In genomic region chr5:144767911-144768841, GRCm38 (mm10) we compare ENCODE assay signal across 8 mouse cellular contexts. TPM values are rescaled to one million over a fixed set of nuclear protein-coding genes. Genes with fewer than 3 reads are reported as not detected.
DNase-seq lines count a peak whose midpoint lies in the region; ATAC-seq lines count a peak whose summit lies in the region.

No protein-coding gene starts in this region.

- H3K27ac ChIP-seq in embryonic facial prominence, embryonic 14.5 days (replicated peaks; ENCODE audit: low read depth, low read length) = peak overlapping the region; percentile 97
- H3K27ac ChIP-seq in kidney, embryonic 14.5 days (ENCODE audit: low read depth, low read length) = peak overlapping the region; percentile 96
- peak overlapping the region; percentile 99 for H3K27ac ChIP-seq in limb, embryonic 15.5 days

- H3K36me3 ChIP-seq in embryonic facial prominence, embryonic 14.5 days (ENCODE audit: control insufficient read depth, insufficient read depth, low read length) = peaks cover 21% of the 10 kb centered on the region
- H3K36me3 ChIP-seq in kidney, embryonic 14.5 days (ENCODE audit: control insufficient read depth, insufficient read depth, low read length) = peaks cover 18% of the 10 kb centered on the region
- peaks cover 28% of the 10 kb centered on the region for H3K36me3 ChIP-seq in limb, embryonic 15.5 days

- H3K9ac ChIP-seq in embryonic facial prominence, embryonic 14.5 days (ENCODE audit: low read depth, low read length) = peak overlapping the region; percentile 97
- H3K9ac ChIP-seq in kidney, embryonic 14.5 days (ENCODE audit: low read depth, low read length) = peak overlapping the region; percentile 97
- H3K9ac ChIP-seq in limb, embryonic 15.5 days = peak overlapping the region; percentile 94

- peak; percentile 94 for ATAC-seq in embryonic facial prominence, embryonic 14.5 days (ENCODE audit: low read depth)
- peak; percentile 94 for ATAC-seq in kidney, embryonic 14.5 days (ENCODE audit: low FRiP score, low TSS enrichment)
- ATAC-seq in limb, embryonic 15.5 days (ENCODE audit: insufficient number of reproducible peaks, low FRiP score, low TSS enrichment, low read depth) = peak; percentile 93

- H3K4me1 ChIP-seq in embryonic facial prominence, embryonic 14.5 days (ENCODE audit: control insufficient read depth, insufficient read depth, low read length) = peaks cover 6% of the 10 kb centered on the region; the same call in 1 of the 2 replicates
- H3K4me1 ChIP-seq in kidney, embryonic 14.5 days (ENCODE audit: control insufficient read depth, insufficient read depth, low read length) = peaks cover 6% of the 10 kb centered on the region
- H3K4me1 ChIP-seq in limb, embryonic 15.5 days = peaks cover 9% of the 10 kb centered on the region

- H3K4me2 ChIP-seq in embryonic facial prominence, embryonic 14.5 days (ENCODE audit: low read depth, low read length) = peak overlapping the region; percentile 65
- peak overlapping the region; percentile 61 for H3K4me2 ChIP-seq in kidney, embryonic 14.5 days (replicated peaks; ENCODE audit: low read depth, low read length)
- peak overlapping the region; percentile 70 for H3K4me2 ChIP-seq in limb, embryonic 15.5 days

- peak overlapping the region; percentile 96 for H3K4me3 ChIP-seq in embryonic facial prominence, embryonic 14.5 days (ENCODE audit: low read depth, low read length)
- peak overlapping the region; percentile 95 for H3K4me3 ChIP-seq in kidney, embryonic 14.5 days (ENCODE audit: low read length)
- peak overlapping the region; percentile 98 for H3K4me3 ChIP-seq in limb, embryonic 15.5 days

- DNase-seq in 3T3-L1 (ENCODE audit: low read depth, low spot score) = peak; percentile 88
- peak; percentile 82 to 84 for DNase-seq in adrenal gland, postnatal 4 days (ENCODE audit: low spot score in 2 of 2)
- peak; percentile 96 for DNase-seq in embryonic facial prominence, embryonic 14.5 days (ENCODE audit: low spot score)
- peak; percentile 85 to 88 for DNase-seq in heart, adult 9 months (ENCODE audit: low spot score in 2 of 2)
- DNase-seq in monocyte, adult 2 months (ENCODE audit: low read depth in 1 of 2, low spot score in 2 of 2) = peak; percentile 45 to 85
- DNase-seq in spleen, postnatal 36 days (ENCODE audit: low spot score in 2 of 2) = peak; percentile 86 to 88

- WGBS in embryonic facial prominence, embryonic 14.5 days = 0% methylated on average over 40 of the region's 92 CpGs
- WGBS in kidney, embryonic 14.5 days = under 1% methylated on average over 86 of the region's 92 CpGs
- WGBS in limb, embryonic 15.5 days = under 1% methylated on average over 92 of the region's 92 CpGs

- no peaks in the 10 kb centered on the region for H3K27me3 ChIP-seq in embryonic facial prominence, embryonic 14.5 days (replicated peaks; ENCODE audit: control insufficient read depth, insufficient read depth, low read length)
- no peaks in the 10 kb centered on the region for H3K27me3 ChIP-seq in kidney, embryonic 14.5 days (ENCODE audit: control insufficient read depth, insufficient read depth, low read length)
- no peaks in the 10 kb centered on the region for H3K27me3 ChIP-seq in limb, embryonic 15.5 days

- no peaks in the 10 kb centered on the region for H3K9me3 ChIP-seq in embryonic facial prominence, embryonic 14.5 days (ENCODE audit: control insufficient read depth, low read length)
- no peaks in the 10 kb centered on the region for H3K9me3 ChIP-seq in kidney, embryonic 14.5 days (ENCODE audit: control insufficient read depth, low read length)
- no peaks in the 10 kb centered on the region for H3K9me3 ChIP-seq in limb, embryonic 15.5 days

RNA-seq across cellular contexts. Expression of gene Trrap, which starts 0.6 kb away (rescaled TPM):
- total RNA-seq in adrenal gland, postnatal 4 days (2021) = 100 to 1,000 TPM; 141 to 154 TPM
- polyA plus RNA-seq in embryonic facial prominence, embryonic 14.5 days (2014; fragmentation: Nextera tagmentation; extraction: Ambion mirVana) = 68.8 and 75.4 TPM in 2 replicates
- polyA plus RNA-seq in kidney, embryonic 14.5 days (2014; fragmentation: Nextera tagmentation; extraction: Ambion mirVana) = 73.2 and 110 TPM in 2 replicates
- 52.5 and 59.5 TPM in 2 replicates for polyA plus RNA-seq in limb, embryonic 15.5 days (2015; fragmentation: Nextera tagmentation; extraction: Ambion mirVana)

RNA-seq across cellular contexts. Expression of gene Tmem130, which starts 6.6 kb away (rescaled TPM):
- total RNA-seq in adrenal gland, postnatal 4 days (2021) = 10 to 100 TPM; 41.6 to 49.1 TPM
- 2.5 and 2.7 TPM in 2 replicates for polyA plus RNA-seq in embryonic facial prominence, embryonic 14.5 days (2014; fragmentation: Nextera tagmentation; extraction: Ambion mirVana)
- 0.12 and 0.24 TPM in 2 replicates for polyA plus RNA-seq in kidney, embryonic 14.5 days (2014; fragmentation: Nextera tagmentation; extraction: Ambion mirVana)
- 0.30 and 0.87 TPM in 2 replicates for polyA plus RNA-seq in limb, embryonic 15.5 days (2015; fragmentation: Nextera tagmentation; extraction: Ambion mirVana)

Comparison
In these comparisons a context has a peak if more than half of its experiments do, and no peak if none do; other contexts are left out.
1. Peak in every context shown above with its lines: DNase-seq, ATAC-seq, H3K4me3 ChIP-seq and H3K27ac ChIP-seq.